Mouse (Mus musculus) liver, embryonic 14.5 days (tissue): ENCODE data around the gene Josd1.

Source experiments
- CTCF ChIP-seq: IDR thresholded peaks from 2 replicates; pipeline ENCODE4 v1.5.1; 2016; ENCODE audit warnings: antibody characterized with exemption, low read depth, control low read depth
- EP300 ChIP-seq: IDR thresholded peaks from 2 replicates; pipeline ENCODE4 v1.6.1; 2016; ENCODE audit warnings: antibody characterized with exemption, low read depth

DNA sequence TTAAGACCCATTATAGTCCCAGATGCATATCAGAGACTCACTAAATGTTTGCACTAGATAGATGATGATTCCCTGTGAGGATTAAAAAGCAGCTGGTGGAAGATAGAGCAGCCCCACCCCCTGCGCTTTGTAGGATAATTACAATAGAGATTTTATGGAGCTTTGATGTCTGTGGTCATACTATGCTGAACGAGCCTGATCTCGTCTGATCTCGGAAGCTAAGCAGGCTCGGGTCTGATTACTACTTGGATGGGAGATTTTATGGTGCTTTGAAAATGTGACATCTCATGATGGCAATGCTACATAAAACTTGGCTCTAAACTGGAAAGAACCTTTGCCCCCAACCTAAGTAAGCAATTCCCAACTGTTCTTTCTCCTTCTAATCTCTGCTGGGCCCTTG lies 4.6 kb upstream of the Josd1 start:
- TF ChIP-seq EP300 (no peak), CTCF (no peak)
